Mouse (Mus musculus) monocyte, adult 2 months (primary cell): ENCODE results near the gene Map2k6.
A peak's percentile ranks its signal among the peaks of the same experiment; 100 is the strongest.

ENCODE experiments used
- DNase-seq, 2 experiments: peaks; one replicate each; pipeline ENCODE4 v3.0.0; 2022; ENCODE audit warnings: low spot score in 2 of 2, low read depth in 1 of 2

Gene Map2k6

GRCm38 (mm10) chr11:110402671-110403070 lies 3.7 kb downstream of the Map2k6 start:
- no peak for DNase-seq

DNA sequence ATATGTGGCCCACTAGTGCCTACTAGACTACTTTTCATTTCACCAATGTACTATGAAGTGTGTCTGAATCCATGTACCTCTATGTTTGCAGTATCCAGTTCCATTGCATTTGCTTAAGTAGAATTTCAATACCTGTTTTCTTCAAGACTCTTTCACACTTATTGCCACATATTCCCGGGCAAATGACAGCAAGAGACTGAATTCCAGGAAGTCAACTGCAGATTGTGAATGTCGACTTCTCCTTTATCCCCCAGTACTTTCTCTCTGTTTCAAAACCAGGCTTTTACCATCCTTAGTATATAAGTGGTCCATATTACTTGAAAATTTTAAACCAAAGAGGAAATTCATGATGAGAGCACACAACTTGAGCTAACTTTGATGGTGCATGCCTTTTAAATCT lies 4.7 kb downstream of the Map2k6 start:
- DNase-seq = no peak

DNA sequence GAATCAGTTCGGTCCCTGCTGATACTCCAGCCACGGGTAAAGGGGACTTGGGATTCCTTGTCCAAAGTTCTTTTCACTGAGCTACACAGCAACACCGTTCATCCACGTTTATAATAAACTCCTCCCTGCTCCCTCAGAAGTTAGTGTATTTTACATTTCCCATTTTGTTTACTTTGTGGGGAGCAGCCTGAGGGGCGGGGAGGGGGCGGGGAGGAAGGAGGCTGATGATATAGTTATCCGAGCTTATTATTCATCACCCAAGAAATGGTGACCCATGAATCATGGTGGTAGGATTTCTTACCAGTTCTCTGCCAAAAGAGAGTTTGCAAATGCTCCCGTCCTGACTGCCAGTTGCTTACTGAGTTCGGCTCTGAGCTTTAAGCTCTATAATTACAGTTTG lies 6.7 kb downstream of the Map2k6 start:
- DNase-seq = no peak

- DNase-seq = no peak
Observed at GRCm38 (mm10) chr11:110409131-110409530, 10.2 kb downstream of the Map2k6 start.

DNA sequence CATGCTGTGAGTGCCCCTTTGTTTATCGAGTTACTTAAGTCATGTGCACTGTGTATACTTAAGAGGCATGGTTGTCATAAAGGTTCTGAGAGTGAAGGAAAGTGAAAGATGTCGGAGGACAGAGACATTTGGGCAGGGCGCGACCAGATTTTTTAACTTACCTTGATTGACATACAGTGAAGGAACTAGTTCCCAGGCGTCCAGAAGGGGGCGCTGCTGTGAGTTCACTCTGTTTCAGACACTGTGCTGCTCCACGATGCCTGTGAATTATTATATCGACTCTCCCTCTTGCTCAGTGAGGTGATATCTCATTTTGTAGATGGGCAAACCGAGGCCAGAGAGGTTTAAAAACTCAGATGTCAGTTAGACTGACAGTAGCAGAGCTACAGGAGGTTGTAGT lies 10.9 kb downstream of the Map2k6 start:
- peak in 1 of 2 experiments; percentile 11 for DNase-seq

- DNase-seq = no peak
Observed at GRCm38 (mm10) chr11:110411596-110411995, 12.7 kb downstream of the Map2k6 start.

DNA sequence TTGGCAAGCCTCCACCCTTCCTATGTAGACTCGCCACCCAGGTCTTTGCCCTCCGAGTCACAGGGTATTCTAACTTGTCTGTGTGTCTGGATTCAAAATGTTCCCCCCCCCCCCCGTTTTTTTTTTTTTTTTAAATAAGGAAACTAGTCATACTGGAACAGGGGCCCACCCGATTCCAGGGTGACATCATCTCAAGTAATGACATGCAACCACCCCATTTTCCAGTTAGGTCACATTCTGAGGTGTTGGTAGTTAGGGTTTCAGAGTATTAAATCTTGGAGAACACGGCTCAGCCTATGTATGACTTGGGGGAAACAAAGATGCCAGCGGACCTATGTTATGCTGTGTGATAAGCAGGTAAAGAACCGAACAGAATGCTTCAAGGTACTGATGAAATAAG lies 15.3 kb downstream of the Map2k6 start:
- no peak for DNase-seq

- DNase-seq = no peak
Observed at GRCm38 (mm10) chr11:110416691-110417090, 17.8 kb downstream of the Map2k6 start.

DNA sequence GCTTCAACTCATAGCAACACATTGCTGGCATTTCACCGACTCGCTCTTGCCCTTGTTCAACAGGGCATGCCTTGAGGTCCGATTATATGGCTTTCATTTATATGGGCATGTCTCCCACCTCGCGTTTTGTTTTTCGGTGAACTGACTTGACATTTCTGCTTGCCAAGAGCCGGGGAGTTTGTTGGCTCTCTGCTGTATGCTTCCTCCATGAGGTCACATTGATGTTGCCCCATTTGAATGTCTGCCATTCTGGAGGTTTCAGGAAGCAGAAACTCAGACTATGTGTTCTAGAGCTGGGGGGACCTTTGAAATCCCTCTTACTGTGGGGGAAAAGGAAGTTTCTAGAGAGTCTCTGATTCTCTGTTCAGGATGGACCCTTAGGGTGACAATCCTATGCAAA lies 21.5 kb downstream of the Map2k6 start:
- no peak for DNase-seq

- DNase-seq = no peak
Observed at GRCm38 (mm10) chr11:110426572-110427145, 27.7 kb downstream of the Map2k6 start.

DNA sequence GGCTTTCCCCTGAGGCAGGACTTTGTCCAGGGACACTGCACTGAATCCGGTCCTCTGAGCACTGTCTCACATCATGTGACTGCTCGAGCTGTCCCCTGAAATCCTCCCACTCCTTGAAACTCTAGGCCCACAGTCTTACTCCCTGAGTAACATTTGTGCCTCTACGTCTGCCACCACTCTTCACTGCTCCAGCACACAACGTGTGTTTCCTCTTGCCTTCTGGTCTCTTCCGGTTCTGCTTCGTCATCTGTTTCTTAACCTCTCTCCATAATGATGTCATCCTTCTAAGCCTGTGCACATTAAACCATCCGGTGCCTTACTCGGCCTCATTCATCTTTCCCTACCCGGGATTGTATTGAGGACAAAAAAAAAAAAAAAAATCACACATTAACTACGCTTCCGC lies 28.2 kb downstream of the Map2k6 start:
- peak in 1 of 2 experiments; percentile 4 for DNase-seq

GRCm38 (mm10) chr11:110428999-110429398 lies 30.1 kb downstream of the Map2k6 start:
- DNase-seq = no peak

- DNase-seq = no peak
Observed at GRCm38 (mm10) chr11:110429837-110430418, 31.0 kb downstream of the Map2k6 start.

DNA sequence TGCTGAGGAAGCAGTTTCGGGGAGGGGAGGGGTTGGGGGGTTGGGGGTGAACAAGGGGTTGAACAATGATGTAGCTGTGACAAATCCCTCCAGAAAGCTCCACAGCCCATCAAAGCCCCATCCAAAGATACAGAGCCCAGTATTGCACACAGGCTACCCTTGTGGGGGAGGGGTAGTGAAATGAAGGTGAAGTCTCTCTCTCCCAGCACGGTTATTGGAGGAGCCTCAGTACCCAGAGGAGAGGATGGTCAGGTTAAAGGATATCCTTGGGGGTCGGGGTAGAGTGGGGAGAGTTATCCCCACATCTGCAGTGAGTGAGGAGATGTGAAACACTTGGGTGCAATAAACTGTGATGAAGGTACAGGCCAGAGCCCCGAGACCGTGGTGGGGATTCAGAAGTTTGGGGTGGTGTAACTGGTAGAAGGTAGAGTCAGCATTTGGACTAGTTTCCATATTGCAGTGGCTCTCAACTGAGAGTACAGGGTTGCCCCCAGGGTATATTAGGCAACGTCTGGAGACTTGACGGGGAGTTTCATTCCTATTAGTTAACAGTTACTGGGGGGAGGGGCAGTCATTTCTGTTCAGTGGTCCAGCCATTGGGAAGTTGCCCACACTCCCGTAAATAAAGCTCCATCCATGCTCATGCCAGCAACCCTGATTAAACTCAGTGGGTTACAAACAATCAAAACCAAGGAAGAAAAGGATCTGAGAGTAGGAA lies 37.1 kb downstream of the Map2k6 start:
- DNase-seq = no peak

GRCm38 (mm10) chr11:110436998-110437397 lies 38.1 kb downstream of the Map2k6 start:
- no peak for DNase-seq

- no peak for DNase-seq
Observed at GRCm38 (mm10) chr11:110438135-110438534, 39.2 kb downstream of the Map2k6 start.

GRCm38 (mm10) chr11:110438700-110439296 lies 39.9 kb downstream of the Map2k6 start:
- DNase-seq = no peak

GRCm38 (mm10) chr11:110439354-110439753 lies 40.4 kb downstream of the Map2k6 start:
- DNase-seq = no peak

DNA sequence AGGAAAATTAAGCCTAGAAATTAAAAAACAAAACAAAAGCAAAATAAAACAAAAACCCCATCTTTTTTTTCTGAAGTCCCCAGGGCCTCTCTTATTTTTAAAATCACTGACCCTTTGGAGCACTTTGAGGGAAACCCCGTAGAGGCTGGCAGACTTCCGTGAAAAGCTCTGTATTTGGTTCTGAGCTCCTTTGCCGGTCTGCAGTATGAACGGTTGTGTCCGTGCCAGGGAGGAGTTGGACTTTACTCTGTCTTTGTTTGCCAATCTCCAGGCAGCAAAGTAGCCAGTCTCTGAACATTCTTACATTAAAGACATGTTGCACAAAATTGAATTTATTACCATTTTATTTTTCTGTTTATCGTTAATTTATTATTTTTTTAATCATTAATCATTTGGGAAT lies 45.7 kb downstream of the Map2k6 start:
- no peak for DNase-seq

GRCm38 (mm10) chr11:110448131-110448725 lies 49.3 kb downstream of the Map2k6 start:
- no peak for DNase-seq

DNA sequence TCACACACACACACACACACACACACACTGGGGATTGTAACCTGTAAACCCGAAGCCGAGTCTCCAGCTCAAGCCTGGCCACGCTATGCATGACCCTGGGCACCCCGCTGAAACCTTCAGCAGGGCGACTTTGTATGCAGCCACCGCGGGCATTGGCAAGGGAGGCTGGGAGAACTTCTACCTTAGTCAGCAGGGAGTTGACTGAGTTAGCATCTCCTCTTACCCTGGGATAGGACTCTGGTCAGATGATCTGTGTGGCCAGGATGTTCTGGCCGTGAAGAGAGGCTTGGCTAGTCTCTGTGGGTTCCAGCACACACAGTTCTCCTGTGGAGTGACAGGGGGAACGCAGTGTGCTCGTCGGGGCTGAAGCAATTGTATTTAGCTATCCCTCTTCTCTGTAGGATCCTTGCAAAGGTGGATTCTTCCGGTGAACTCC lies 49.8 kb downstream of the Map2k6 start:
- DNase-seq = no peak

- no peak for DNase-seq
Observed at GRCm38 (mm10) chr11:110449183-110449582, 50.3 kb downstream of the Map2k6 start.
